Mouse (Mus musculus) liver, postnatal 0 days (tissue): ENCODE results near the gene Hhipl1.

ENCODE experiments used
- CTCF ChIP-seq: sonication (generic); IDR thresholded peaks from 2 replicates; pipeline ENCODE4 v1.5.1; 2016; ENCODE audit warnings: antibody characterized with exemption, low read depth
- EP300 ChIP-seq: IDR thresholded peaks from 2 replicates; pipeline ENCODE4 v1.6.1; 2016; ENCODE audit warnings: antibody characterized with exemption, low read depth, mild to moderate bottlenecking

DNA sequence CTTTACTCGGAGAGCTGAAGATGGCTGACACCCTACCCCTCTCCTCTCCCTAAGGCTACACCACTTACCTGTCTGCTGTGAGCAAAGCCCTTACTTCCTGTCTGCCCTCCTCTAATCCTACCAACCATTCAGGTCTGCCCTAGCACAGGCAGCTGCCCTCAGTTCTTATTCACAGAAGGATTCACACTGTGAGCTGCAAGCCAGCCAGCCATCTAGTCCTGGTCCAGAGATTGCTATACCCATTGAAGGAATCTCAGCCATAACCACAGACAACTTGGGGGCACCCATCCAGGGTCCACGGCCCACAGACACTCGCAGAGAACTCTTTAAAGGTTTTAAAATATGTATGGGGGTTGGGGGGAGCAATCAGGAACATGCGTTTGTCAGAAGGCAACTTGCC, 19.7 kb upstream of the Hhipl1 start:
- TF ChIP-seq EP300, result no peak
- no peak for TF ChIP-seq CTCF
